Mouse (Mus musculus) c-Kit-positive CD71-positive TER-119-negative erythroid progenitor cells, embryonic 14.5 days (primary cell): Measurements from ENCODE around the gene Fzd7.

Experiments used
- DNase-seq: peaks from one replicate; pipeline ENCODE4 v3.0.0-alpha.2; 2013; ENCODE audit warnings: low read depth

Gene Fzd7

GRCm38 (mm10) chr1:59502355-59502754 is 20.1 kb downstream of the Fzd7 start:
- DNase-seq: no peak

- DNase-seq: no peak
These were observed 21.6 kb downstream of the Fzd7 start for GRCm38 (mm10) chr1:59503659-59504301.

- no peak for DNase-seq
These were observed 22.1 kb downstream of the Fzd7 start for GRCm38 (mm10) chr1:59504302-59504700.

GRCm38 (mm10) chr1:59508463-59509139 is 26.4 kb downstream of the Fzd7 start:
- DNase-seq: no peak

GRCm38 (mm10) chr1:59511566-59512270 is 29.5 kb downstream of the Fzd7 start:
- DNase-seq: no peak

- DNase-seq: no peak
These were observed 34.0 kb downstream of the Fzd7 start, which contains the start of gene Gm973 for GRCm38 (mm10) chr1:59516026-59516917. Gene Gm973, plus strand, starts transcription at chr1:59516264.

DNA sequence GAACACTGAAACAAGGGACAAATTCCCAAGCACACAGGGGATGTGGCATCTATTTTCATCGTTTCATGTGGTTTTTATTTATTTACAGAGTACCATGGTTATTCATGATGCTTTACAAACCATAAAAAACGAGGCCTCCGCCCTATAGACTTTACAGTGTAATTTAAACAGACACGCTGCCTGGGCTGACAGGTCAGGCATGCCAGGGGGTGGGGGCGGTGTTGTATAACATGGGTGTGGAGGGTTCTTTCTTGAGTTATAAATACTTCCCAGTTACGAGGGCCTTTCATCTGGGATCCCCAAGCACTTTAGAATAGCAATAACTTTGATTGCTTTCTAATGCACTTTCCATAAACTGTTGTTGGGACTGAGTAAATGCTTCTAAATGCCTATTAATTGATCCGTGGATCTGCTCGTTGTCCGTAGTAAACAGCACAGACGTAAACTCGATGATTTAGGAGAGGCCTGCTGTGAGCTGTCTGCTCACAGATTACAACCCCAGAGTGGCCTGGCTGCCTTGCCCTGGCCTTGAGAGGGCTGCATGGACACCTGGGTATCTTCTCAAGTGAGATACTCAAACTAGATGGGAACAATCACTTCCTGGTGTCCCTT is 38.1 kb downstream of the Fzd7 start:
- no peak for DNase-seq

GRCm38 (mm10) chr1:59522456-59522855 is 40.2 kb downstream of the Fzd7 start:
- DNase-seq: no peak

GRCm38 (mm10) chr1:59523378-59523958 is 41.2 kb downstream of the Fzd7 start:
- DNase-seq: no peak

GRCm38 (mm10) chr1:59524071-59524470 is 41.8 kb downstream of the Fzd7 start:
- no peak for DNase-seq

DNA sequence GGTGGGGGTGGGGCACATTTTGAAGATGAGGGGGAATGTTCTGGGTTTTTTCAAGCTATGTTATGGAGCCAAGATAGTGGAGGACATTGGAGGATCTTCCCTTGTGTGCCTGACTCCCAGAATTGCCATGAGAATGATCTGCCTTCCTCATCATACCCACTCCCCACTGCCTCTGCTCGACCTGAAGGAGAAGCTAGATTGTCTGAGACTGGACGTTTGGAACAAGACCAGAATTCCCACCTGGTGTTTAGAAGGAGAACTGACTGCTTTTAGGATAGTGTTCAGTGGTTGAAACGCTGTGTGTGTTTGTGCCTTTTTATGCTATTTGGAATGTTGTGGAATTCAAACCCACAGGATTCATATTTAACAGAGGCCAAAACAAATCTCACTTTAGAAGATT is 42.5 kb downstream of the Fzd7 start:
- no peak for DNase-seq

DNA sequence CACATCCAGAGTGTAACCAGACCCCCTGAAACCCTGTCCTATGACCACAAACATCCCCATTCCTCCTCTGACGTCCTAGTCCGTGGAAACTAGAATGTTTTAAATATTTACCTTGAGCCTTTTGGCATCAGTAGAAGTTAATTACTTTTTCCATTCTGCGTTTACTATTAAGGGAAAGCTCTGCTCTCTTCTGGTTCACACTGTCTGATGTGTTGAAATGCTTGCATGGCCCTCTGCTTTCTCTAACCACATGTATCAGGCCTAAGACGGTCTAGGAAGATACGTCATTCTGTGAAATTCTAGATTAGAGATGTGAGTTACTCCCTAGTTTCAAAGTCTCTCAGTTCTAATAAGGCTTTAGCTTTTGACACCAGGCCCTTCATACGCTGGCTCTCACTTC is 45.0 kb downstream of the Fzd7 start:
- no peak for DNase-seq

DNA sequence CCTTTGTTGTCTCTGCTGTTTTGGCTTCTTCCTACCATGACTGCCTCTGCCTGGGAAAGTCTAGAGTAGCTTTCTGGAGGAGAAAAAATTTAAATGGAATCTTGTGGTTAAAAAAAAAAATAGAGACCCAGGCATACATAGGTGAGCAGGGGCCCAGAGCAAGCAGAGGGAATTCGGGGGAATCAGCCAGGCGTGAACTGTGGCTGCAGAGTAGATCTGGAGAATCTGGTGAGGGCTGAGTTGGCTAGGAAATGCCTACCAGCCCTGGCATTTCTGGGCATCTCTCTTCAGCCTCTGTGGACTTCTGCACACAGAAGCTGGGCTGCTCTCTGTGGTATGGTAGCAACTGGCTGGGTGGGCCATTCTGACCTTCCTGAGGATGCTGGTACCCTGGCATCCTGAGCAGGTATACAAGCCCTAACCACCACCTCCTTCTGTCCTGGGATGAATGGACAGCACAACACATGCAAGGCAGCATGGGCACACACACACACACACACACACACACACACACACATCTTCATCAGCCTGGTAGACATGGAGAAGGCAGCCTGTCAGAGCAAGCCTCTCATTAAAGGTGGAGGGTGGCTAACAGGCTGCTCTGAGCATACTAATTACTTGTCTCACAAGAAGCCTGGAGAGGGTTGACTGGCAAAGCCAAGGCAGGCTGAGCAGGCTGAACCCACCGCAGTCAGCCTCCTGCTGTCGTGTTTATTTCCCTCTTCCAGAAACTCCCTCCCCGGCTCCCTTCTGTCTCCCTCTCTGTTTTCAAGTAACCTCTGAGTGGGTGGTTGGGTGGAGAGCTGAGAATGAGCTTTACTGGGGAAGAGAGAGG is 53.0 kb downstream of the Fzd7 start:
- no peak for DNase-seq
